Mouse (Mus musculus) c-Kit-positive CD71-positive TER-119-positive erythroid progenitor cells, embryonic 14.5 days (primary cell): ENCODE measurements around the gene Gsc2.

ENCODE experiments used
- DNase-seq: peaks from one replicate; pipeline ENCODE4 v3.0.0-alpha.2; 2013; ENCODE audit warnings: low spot score

Gsc2 gene

DNA sequence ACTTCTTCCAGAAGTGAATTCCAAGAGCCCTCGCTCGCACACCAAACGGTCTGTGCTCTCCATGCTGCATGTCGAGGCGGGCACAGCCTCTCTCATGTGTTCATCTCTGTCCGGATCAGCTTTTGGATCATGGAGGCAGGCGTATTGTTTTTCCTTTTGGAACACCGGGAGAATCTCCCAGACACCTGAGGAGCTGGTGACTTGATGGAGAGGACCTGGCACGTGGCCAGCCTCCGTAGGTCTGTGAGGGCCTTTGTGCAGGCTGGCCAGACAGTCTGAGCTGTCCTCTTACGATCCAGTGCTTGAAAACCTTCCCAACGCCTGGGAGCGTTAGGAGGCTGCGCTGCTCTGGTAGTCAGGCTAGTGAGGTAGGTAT is 7.3 kb upstream of the Gsc2 start:
- DNase-seq = no peak

DNA sequence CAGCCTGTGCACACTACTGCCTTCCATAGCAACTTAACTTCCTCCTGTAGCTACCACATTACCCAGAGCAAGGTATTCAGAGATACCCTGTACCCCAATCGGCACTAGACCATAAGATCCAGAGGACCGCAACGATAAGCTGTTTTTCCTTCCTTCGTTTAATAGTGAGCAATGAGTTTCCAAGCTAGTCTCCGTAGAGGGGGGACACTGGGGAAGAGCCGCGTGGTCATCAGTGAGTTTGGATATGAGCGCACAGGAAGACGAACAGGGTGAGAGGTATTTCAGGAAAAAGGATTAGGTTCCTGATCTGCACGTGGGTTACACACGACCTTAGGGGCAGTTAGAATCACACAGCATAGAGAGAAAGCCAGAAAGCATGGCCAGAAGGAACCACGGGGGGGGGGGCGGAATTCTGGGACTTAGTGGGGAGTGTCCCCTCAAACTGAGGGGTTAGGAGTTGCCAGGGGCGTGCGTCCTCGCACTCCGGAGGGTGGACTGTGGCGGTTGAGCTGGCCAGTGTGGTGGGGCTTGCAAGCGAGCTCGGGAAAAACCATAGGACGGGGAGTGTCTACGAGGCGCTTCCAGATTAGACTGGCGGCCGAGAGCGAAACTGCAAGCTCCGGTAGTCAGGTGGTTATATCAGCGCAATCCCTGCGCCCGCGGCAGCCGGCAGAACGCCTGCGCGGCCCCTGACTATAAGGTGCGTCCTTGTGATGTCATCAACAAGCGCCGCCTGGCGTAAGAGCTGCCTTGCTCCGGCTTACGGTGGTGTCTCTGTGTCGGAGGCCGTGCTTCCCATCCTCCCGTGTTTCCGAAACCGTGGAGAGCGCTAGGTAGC is 6.7 kb upstream of the Gsc2 start:
- peak; percentile 95 for DNase-seq

DNA sequence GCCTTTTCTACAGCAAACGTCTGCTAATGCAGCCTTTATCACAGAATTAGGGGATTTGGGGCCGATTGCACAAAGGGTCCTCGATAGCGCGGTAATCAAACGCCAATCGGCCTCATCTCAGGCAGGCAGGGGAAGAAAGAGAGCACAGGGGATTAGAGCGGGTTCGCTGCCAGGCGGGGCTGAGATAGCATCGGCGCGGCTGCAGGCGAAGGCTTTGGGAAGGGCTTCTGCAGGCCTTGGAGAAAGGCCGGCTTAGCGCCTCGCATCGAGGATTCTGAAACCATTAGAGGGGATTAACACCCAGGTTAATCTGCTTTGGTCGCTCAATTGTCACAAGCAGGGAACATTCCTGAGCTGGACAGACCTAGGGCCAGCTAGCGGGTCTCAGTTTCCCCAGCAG is 5.7 kb upstream of the Gsc2 start:
- no peak for DNase-seq

DNA sequence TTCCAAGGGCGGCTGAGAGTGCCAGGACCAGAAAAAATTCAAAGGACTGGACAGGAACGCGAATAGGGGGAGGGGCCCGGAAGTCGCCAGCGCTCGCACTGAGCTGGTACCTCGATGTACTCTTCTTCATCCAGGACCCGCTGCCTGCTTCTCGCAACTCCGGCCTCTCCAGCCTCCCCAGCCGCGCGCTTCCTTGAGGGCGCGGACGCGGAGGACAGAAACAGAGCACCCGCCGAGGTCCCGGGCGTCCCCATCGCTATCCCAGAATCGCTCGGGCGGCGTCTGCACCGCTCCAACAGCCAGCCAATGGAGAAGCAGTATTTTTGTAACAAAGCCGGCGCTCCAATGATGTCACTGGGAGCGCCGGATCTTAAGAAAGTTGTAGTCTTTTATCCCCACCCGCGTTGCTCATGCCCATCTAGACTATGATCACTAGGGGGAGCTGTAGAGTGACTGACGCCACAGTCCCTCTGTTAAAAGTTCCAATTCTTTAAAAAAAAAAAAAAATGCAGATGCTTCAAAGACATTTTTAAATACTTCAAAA is 3.7 kb downstream of the Gsc2 start, which contains the start of gene Ess2:
Gene Ess2, minus strand, starts transcription at position 297 of the 544 bp plus-strand sequence.
- peak; percentile 97 for DNase-seq

DNA sequence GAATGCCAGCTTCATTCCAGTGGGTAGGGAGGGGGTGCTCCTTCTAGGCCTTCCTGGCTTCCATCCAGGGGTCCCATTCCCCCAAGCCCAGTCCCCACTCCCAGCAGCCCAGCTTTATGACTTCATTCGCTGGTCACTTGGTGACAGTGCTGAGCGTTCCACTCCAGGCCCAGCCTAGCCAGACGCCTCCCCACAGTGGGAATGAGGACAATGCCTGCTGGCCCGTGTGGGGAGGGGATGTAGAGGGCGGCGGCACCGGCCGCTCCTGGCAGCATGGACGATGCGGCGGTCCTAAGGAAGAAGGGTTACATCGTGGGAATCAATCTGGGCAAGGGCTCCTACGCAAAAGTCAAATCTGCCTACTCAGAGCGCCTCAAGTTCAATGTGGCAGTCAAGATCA is 16.4 kb downstream of the Gsc2 start, which contains the start of the genes Dgcr2 and Tssk2:
Gene Dgcr2, minus strand, starts transcription at position 101 of the 400 bp plus-strand sequence.
Gene Tssk2, plus strand, starts transcription at position 176 of the 400 bp plus-strand sequence.
- DNase-seq = no peak

DNA sequence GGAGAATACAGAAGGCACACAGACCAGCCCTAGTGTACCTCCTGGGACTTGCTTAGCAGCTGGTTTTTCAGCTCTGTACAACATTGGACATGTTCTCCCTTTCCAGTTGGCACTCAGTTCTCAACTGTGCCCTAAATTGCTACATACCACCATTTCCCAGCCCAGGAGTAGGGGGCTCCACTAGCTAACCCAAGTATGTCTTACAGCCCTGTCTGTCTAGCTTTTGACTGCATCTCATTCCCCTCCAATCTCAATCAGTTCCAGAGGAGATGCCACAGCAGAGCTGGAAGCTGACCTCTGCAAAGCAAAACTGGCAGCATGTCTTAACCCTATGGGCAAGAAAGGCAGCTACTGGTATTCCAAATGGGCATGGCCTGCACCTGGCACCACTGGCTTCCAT is 18.8 kb downstream of the Gsc2 start:
- no peak for DNase-seq

DNA sequence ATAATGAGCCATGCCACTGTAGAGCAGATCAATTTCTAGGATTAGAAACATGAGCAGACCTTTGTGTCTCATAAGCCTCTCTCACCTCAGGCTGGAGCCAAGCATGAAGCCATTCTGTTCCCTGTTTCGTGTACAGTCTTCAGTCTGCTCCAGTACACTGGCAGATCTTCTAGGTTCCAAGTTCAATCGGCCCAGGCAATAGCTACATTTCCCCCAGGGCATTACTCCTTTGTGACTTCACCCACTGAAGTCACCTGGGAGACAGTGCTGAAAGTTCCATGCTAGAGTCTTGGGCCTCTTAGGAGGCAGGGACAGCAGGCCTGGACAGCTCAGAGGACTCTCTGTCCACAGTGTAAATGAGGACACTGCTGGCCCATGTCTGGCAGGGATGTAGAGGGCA is 20.9 kb downstream of the Gsc2 start, which contains the start of gene Tssk1:
Gene Tssk1, plus strand, starts transcription at position 301 of the 400 bp plus-strand sequence.
- DNase-seq = no peak

DNA sequence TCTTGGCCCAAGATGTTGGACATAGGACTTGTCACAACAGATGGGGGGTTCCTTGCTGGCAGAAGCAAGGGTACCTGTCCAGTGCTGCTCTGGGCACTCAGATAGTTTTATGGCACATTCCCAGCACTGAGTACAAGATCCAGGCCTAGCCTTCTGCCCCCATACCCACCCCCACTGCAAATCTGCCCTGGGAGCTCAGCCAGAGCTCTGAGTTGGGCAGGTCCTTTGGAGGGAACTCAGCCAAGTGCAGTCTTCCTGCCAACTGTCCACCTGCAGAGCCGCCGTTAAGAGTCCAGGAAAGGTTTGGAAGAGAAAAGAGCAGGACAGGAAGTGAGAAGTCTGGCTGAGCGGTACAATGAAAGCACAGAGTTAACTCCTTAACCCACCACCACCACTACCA is 22.3 kb downstream of the Gsc2 start:
- no peak for DNase-seq

DNA sequence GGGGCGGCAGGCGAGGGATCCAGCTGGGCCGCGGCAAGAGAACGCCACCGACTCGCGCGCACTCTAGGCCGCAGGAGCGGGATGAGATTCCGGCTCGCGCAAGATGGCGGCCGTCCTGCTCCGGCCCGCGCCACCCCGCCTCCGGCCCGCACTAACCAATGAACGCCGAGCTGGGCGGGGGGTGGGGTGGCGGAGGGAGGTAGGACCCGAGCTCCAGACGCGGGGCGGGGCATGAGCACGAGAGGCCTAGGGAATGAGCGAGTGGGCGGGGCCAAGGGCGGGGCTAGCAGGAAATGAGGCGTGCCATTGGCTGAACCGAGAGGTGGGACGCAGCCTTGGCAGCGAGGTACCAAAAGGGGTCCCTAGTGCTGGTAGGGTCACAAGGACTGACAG is 23.3 kb downstream of the Gsc2 start, which contains the start of gene Gm20518:
Gene Gm20518, minus strand, starts transcription at position 105 of the 393 bp plus-strand sequence.
- peak; percentile 98 for DNase-seq

DNA sequence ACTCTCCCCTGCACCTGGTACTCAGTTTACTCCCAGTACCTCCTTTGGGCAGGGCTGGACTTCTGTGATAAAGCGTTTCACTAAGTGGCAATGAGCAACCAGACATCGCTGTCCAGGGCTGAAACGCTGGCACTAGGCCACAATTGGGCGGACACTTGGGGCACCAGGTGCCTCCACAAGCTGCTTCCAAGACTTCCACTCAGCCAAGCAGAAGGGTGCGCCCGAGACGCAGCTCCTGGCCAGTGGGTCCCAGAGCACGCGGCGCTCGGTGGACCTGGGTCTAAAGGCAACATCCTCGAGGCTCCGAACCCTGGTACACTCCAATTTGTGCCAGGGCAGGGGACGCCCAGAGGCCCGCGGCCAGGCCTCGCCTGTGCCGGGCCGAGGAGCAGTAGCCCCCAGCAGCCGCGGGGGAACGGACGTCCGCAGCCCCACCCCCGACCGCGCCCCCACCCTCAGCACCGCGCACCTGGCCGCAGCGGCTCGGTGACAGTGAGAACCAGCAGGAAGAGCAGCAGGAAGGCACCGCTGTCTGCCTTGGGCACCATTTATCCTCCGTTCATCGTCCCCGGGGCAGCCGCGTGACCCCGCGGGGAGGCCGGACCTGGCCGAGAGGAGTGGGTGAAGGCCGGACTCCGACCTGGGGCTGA is 23.8 kb downstream of the Gsc2 start:
- peak; percentile 54 for DNase-seq

DNA sequence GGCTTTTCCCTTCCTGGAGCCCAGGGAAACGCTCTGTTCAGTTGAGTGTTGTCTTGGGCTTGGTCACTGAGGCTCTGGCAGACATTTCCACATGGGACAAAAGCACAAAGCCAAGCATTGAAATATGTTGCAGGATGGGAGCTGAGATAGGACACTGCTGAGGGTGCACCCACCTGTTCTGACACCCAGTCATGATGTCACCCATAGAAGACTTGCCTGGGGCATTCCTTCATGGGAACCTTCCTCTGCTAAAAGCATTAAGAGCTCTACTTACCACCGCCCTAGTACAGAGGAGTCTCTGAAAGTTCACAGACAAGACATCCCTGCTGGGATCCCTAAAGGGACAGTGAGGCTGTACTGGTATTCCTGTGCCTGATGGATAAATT is 24.5 kb downstream of the Gsc2 start:
- DNase-seq = no peak

DNA sequence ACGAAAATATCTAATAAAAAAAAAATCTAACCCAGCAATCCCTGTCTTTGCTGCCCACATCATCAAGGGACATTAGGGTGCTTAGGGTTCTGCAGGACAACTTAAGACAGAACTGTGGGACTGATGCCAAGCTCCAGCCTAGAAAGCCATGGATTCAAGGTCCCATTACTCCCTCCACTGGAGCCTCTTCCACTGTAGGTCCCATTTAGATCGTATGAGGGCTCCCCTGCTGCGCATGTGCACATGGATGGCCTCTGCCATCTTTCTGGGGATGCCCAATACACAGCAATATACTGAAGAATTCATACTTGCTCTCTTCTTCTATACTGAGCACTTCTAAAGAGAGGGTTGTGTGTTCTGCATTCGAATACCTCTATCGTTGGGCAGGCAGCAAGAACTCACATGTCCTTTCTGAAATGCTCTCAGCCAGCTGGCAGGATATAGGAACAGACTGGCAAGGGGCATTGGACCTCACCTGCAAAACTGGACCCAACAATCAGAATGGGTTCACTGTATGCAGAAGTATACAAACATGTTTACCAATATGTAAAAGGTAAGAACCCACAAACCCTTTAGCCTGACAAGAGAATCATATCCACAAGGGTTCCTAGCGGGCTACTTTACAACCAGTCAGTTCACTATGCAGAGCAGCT is 25.0 kb downstream of the Gsc2 start:
- DNase-seq = no peak

DNA sequence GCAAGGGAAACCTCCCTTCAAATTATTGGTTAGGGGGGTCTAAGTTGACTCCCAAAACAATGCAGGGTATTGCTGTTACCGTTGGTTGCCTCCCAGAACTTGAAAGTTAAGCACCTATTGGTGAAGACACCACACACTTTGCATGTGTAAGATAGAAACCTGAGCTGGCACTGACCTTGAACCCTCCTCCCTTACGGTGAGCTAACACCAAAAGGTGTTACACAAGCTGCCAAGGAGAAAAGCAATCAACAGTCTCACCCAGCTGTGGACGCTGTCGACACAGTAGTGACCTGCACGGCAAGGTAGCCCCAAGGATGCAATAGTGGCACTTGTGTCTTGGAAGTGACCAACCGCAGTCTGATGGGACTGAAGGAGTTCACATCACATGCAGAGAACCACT is 30.7 kb downstream of the Gsc2 start:
- DNase-seq = no peak

DNA sequence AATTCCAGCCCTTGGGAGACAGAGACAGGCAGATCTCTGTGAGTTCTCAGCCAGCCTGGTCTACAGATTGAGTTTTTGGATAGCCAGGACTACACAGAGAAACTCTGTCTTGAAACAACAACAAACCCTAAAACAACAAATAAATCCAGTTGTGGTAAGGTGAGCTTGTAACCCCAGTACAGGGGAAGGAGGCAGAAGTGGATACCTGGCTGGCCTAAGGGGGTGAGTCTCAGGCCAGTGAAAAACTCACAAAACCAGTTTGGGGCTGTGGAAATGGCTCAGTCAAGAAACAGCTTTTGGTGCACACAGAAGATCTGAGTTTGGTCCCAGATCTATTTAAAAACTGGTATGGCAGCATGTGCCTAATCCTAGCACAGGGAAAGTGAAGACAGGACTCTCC is 32.7 kb downstream of the Gsc2 start:
- DNase-seq = no peak

DNA sequence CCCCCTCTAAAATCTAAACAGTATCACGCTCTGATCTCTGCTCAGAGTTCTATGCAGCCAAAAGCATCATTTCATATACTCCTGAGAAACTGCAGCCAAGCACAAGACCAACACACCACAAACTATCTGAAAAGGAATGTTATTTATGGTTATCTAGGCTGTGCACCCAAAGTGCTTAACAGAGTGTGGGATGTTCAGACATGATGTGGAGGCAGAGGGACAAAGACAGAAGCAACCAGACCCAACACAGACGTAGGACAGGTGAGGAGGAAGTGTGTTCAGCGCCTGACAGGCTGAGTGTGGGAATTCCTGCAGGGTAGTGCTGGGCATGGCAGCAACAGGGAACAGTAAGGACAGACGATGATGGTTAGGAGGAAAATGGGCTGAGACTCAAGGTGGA is 35.3 kb downstream of the Gsc2 start:
- DNase-seq = no peak

DNA sequence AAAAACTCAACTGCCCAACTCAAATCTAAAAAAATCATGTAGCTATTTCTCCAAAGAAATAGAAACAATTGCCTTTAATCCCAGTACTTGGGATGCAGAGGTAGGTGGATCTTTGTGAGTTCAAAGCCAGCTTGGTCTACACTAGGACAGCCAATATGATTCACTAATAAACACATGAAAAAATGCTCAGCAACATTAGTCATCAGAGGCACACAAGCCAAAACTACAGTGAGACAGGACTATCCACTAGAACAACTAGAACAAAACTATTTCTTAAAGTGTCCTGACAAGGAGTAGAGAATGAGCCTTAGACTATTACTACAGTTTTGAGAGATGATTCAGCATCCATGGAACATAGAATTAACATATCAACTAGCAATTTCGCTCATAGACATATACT is 38.8 kb downstream of the Gsc2 start:
- DNase-seq = no peak

DNA sequence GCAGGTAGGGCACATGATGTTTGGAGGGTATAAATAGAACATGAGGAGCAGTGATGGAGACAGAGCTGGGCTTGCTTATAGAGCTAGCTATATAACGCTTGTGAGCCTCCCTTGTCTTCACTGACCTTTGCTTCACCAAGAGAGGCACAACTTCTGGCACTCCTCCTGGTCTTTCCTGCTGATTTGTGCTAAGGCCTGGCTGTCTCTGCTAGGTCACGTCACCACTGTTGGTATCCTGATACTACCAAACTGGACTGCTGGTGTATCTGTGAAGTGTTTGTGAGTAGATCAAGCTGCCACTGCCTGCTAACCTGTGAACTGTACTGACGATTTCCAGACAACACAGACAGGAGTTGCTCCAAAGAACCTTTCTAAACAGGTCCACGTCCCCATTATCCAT is 39.7 kb downstream of the Gsc2 start:
- no peak for DNase-seq

DNA sequence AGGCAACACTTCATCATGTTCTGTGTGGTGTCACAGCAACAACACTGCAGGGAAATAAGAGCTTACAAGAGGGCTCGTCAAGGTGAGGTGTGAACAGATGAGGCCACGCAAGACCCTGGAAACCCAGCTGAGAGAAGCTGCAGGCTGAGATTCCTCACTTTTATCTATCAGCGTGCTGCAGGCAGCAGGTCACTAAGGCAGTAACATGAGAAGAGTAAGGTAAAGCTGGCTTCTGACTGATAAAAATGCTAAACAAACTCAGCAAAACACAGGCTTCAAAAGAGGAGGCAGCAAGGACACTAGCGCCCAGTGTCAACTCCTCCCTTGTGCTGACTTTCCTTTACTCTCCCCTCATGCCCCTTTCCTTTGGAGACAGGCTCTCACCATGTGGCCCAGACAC is 41.9 kb downstream of the Gsc2 start:
- DNase-seq = no peak

DNA sequence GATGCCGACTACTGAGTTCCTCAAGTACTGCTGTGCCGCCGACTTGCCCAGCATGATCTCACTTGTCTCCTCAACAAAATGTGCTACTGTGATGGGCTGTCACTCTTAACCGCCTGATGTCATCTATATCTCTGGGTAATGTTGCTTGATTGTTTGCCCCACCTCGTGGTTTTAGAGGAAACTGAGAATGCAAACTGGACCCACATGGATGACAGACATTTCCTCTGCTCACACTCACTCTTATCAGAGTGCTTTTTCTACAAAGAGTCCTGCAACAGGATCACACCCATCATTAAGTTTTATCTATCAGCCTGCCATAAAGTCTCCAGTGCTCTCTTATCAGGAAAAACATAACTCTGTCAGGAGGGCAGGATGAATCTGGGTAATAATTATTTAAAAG is 43.6 kb downstream of the Gsc2 start:
- peak; percentile 56 for DNase-seq

DNA sequence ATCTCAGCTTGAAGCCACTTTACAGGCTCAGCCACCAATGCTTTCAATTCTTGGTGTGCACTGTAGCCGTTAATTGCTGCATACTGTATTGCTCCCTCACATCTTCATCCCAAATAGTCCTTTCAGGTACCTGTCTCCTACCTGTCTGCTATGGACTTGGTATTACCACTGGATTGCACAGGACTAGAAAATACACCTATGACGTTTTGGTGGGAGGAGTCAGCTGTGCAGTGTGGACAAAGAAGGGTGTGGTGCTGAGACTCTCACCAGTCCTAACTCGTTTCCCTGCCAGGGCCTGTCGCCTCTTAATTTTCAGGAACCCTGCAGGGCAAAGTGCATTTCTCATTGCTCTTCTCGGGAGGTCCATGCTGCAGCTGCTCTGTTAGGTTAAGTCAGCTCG is 49.1 kb downstream of the Gsc2 start:
- DNase-seq = no peak

DNA sequence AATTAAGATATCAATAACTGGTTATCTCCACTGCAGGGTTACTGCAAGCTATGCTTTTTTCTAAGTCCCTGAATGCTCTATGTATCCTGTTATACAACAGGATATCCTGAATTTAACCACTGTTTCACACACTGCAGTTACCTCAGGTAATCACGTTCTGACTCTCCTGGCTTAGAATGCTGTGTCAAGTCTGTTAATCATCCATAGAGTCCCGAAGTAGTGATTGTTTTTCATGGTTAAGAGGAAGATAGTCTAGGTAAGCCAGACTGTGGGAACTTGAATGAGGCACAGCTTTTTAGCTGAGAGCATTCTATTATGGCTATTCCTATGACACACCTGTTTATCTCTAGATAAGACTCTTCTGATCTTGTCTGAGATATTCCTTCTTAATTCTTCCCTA is 49.6 kb downstream of the Gsc2 start:
- DNase-seq = no peak
